Mouse (Mus musculus) kidney, postnatal 25 days (tissue): Measurements from ENCODE around the gene Poglut1.
"Not testable (repeated sequence)": the region's sequence is repeated elsewhere in the genome, so short reads cannot be mapped to it uniquely, and the experiment has no call there.

Experiments used
- DNase-seq, 2 experiments: peaks; one replicate each; pipeline ENCODE4 v3.0.0; 2021; ENCODE audit warnings: mixed read lengths in 2 of 2

Poglut1 gene

GRCm38 (mm10) chr16:38536544-38537146, 13.4 kb downstream of the Poglut1 start:
- DNase-seq = peak; percentile 74 to 87

- no peak for DNase-seq
Observed at GRCm38 (mm10) chr16:38526264-38526663, 23.8 kb downstream of the Poglut1 start.

DNA sequence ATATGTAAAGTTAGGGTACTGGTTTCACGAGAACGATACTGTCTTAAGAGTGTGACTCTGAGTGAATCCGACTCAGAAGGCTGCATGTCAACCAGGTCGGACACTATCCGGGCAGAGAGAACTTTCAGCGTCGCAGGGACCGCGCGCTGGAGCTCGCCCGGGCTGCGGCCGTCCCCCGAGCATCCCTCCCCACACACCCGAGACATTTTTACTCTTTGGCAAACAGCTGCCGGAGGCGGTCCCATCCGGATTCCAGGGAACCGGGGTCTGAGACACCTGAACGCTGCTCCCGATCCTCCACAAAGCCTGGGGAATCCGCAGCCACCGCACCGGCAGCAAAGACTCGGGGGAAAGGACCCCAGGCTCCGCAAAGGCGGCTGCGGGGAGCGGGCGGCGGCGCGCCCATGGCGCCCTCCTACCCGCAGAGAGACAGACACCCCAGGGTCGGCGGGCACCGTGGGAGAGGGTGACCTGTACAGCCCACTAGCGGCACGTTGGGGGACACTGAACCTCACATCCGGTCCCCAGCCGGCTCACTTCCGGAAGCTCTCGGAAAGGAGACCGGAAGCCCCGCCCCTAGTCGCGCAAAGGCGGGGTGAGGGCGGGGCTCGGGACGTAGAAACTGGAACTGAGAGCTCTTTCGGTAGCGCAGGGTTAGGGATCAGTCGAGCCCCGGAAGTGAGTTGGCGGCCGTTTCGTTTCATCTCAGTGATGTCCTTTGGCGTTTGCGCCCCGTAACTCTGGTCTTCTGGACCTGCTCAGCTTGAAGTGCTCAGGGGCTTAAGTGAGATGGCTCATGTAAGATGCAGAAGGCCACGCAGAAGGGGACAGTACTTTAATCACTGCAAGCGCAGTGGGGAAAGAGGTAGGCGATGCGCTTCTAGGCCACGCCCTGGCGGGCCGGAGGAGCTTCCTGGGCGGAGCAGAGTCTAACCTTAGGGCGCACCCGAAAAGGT, 27.7 kb downstream of the Poglut1 start, which contains the start of gene Timmdc1:
Timmdc1 (minus strand) TSS at position 535 of the 956 bp plus-strand sequence.
- DNase-seq = peak; percentile 96 to 97

DNA sequence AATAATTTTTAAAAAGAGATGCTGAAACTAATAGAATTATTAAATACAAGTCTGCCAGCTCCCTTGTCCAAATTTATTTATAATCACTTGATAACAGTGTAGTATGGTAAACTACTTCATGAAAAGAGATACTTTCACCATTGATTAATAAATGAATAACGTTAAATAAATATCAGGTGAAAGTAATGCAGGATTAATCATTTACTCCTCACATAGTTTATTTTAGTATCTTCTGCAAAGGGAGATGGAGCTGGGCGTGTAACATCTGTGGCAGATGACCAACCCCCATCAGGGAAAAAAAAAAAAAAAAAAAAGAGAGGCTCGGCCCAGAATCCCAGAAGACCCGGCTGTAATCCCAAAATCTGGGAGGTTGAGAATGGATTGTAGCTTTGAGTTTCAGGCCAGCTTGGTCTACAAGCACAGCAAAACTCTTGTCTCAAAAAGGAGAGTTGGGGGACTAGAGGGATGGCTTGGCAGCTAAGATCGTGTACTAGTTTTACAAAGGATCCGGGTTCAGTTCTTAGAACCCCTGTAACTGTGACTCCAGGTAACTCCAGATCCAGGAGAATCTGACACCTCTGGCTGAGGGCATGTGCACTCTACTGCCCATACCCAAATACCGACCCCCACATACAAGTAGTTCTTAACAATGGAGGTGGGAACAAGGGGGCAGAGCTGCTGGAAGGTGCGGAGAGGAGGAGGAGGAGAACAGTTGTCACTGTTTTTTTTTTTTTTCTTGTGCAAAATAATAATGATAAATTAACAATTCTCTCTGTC, 28.7 kb downstream of the Poglut1 start:
- DNase-seq = no peak

DNA sequence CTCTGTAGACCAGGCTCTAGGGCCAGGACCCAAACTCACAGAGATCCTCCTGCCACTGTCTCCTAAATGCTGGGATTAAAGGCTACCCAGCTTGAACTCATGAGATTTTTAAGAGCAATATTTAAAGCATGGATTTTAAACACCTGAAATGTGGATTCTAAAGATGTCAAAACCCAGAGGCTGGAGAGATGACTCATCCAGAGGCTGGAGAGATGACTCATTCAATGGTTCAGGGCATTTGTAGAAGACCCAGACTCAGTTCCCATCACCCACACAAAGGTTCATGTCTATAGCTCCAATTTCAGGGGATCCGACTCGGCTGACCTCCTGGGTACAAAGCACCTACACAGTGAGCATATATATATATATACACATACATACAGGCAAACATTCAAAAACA, 30.9 kb downstream of the Poglut1 start:
- no peak for DNase-seq

DNA sequence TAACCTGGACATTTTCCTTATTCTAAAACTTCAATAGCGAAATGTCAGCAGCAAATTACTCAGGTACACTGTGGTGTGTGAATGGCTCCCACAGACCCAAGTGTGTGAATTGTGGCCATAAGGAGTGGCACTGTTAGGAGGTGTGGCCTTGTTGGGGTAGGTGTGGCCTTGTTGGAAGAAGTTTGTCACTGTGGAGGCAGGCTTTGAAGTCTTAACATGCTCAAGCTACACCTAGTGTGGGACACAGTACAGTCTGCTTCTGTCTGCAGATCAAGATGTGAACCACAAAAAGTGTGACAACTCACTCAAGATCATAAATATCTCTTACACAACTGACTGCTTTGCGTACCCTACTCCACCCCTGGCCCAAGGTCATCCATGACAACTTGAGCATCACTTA, 39.2 kb downstream of the Poglut1 start:
- no peak for DNase-seq

GRCm38 (mm10) chr16:38506041-38506634, 43.9 kb downstream of the Poglut1 start:
- DNase-seq = peak; percentile 65 to 66

- DNase-seq = no peak
Observed at GRCm38 (mm10) chr16:38503528-38503927, 46.5 kb downstream of the Poglut1 start.

DNA sequence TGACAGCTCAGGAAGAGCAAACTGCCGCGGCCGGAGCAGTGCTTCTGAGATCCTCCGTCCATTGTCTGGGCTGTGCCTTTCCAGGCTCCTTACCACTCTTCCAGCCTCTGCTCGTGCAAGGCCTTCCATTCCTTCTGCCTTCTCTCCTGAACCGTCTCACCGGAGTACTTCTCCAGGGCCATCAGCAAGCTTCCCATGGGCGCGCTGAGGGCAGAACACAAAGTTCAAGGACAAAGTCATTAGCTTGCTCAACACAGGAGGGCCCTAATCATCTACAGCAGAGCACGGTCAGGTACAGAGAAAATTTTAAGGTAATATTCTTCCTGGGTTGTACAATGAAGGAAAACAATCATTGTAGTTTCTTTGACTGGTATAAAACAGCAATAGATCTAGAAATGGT, 47.6 kb downstream of the Poglut1 start:
- DNase-seq = no peak

DNA sequence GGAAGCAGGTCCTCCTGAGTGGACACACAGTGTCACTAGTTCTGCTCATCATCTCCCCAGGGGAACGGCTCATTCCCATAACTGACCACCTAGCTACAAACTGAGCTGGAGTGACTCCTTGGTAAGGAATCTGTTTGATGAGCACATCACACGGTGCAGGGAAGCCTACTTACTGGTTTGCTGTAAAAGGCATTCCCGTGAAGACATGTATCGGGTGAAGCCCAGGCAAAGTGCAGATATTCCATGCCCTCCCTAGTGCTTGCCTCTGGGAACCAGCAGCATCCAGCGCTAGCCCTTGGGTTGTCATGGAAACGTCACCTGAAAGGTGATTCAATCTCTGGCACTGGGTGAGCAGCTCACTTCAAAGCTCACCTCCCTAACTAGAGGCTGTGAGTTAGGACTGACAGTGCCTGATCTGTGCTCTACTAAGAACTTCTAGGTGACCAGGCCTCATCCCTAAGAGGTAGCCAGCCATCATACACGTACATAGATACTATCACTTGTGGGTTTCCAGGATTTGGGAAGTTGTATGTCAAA, 53.4 kb downstream of the Poglut1 start:
- DNase-seq = no peak

DNA sequence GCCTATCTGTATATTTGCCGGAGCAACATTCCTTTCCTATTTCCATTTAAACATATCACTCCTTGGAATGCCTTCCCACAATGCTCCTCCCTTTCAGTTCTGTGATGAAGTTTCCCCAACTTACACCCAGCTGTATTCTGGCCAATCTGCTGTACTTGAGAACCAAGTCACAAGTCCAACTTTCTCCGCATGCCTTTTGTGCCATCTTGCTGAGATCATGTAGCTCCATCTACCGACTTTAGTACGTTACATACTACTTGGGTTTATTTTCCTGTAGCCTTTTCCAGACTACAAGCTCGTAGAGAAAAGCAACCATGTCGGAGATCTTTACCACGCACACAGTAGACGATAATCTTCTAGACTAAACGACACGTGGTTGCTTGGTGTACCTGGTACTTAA, 56.2 kb downstream of the Poglut1 start:
- peak in 1 of 2 experiments; percentile 12 for DNase-seq

DNA sequence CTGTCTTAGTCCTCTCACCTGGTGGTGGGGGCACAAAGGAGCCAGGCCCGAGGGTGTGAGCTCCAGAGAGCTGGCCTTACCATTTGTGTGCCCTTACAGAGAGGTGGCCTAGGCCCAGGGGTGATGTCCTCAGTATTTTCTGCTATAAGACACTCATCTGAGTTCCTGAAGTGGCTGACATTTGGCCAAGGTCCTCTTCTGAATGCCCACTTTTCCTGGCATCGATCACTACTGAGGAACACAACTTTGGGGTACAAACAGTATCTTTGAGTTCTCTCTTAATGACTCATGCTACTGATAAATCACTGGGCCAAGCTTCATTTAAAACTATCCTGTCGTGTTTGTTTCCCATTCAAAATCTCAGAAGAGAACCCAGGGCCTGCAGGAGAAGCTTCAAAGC, 57.5 kb downstream of the Poglut1 start:
- no peak for DNase-seq

DNA sequence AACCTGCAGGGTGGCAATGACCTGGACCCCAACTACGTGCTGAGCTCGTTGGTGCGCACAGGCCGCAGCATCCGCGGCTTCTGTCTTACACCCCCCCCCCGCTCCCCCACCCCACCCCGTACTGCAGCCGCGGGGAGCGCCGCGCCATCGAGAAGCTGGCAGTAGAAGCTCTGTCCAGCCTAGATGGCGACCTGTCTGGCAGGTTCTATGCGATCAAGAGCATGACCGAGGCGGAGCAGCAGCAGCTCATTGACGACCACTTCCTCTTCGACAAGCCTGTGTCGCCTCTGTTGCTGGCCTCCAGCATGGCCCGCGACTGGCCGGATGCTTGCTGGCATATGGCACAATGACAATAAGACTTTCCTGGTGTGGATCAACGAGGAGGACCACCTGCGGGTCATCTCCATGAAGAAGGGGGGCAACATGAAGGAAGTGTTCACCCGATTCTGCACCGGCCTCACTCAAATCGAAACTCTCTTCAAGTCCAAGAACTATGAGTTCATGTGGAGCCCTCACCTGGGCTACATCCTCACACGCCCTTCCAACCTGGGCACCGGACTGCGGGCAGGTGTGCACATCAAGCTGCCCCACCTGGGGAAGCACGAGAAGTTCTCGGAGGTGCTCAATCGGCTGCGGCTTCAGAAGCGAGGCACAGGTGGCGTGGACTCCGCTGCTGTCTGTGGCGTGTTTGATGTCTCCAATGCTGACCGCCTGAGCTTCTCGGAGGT, 66.3 kb downstream of the Poglut1 start:
- DNase-seq = peak in 1 of 2 experiments; percentile 36

GRCm38 (mm10) chr16:38482780-38483562, 67.1 kb downstream of the Poglut1 start:
- peak; percentile 42 to 65 for DNase-seq

DNA sequence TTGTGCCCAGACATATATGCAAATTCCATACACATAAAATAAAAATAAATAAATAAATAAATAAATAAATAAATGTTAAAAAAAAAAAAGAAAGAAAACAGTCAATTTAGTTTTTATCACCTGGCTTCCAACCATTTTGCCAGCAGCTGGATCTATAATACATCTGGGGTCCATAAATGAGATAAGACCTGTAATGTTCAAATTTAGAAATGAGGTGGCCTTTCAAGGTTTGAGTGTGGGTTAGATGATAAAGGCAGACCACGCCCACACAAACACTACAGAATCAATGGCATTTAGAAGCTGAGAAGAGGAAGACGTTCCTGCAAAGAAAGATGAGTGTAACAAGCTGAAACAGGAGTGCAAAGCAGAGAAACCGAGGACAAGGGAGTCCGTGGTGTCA, 68.7 kb downstream of the Poglut1 start:
- DNase-seq = no peak

DNA sequence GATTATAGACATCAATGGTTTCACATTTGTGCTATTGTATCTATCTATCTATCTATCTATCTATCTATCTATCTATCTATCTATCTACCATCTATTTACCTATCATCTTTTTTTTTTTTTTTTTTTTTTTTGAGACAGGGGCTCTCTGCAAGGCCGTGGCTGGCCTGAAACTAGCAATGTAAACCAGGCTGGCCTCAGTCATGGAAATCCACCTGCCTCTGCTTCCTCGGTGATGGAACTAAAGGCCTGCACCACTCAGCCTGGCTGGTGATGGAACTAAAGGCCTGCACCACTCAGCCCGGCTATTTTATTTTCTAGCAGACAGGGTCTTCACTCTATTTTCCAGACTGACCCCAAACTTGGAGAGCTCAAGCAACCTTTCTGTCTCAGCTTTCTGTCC, 71.8 kb downstream of the Poglut1 start:
- DNase-seq = no peak

DNA sequence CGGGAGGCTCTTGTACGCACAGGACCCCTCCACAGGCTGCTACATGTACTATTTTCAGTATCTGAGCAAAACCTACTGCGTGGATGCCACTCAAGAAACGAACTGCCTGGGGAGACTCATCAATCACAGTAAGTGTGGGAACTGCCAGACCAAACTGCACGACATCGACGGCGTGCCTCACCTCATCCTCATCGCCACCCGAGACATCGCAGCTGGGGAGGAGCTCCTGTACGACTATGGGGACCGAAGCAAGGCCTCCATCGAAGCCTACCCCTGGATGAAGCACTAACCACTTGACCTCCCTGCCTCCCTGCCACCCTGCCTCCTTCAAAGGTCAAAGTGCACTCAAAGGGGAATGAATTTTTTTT, 72.8 kb downstream of the Poglut1 start:
- DNase-seq = not testable (repeated sequence)

GRCm38 (mm10) chr16:38476312-38477240, 73.5 kb downstream of the Poglut1 start:
- DNase-seq = peak in 1 of 2 experiments; percentile 27

DNA sequence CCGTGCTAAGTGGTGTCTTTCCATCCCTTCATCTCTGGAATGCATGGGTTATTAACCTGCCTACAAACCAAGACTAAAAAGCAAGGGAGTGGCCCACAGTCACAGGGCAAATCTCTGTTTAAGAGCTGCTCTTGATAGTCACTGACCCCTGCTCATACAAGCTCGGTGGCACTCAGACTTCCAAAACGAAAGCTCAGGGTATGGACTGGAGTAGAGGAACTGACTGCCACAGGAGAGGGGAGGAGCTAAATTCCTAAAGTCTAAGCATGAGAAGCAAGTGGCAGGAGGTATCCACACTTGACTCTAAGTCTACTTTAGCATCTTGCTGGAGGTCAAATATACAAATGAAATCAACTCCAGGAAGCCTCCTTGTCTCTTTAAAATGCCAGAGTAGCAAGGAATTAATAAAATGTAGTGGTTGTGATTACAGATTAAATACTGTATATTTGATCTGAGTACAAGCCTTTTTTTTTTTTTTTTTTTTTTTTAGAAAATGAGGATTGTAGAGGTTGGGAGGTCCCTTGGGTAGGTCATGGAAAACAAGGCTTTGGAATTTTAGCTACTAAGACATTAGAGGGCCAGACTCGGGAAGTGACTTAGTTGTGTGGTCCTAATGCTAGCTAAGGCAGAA, 74.3 kb downstream of the Poglut1 start:
- DNase-seq = no peak
